Mouse (Mus musculus): ENCODE measurements around the gene Gm42688.

Gene Gm42688

GRCm38 (mm10) chr6:83101316-83101687, at the start of gene Gm42688, which contains the start of gene Ccdc142:
Gene Gm42688 (plus strand): TSS chr6:83101617.
Gene Ccdc142 (plus strand): TSS chr6:83101601.
- peak; percentile 83 to 87 for DNase-seq (ENCODE audit: low spot score in 2 of 2)

- DNase-seq (ENCODE audit: low spot score in 2 of 2): no peak
These were observed 48.1 kb upstream of the Gm42688 start for GRCm38 (mm10) chr6:83053136-83053960.

GRCm38 (mm10) chr6:83054074-83054851, 47.2 kb upstream of the Gm42688 start, which contains the start of gene Aup1:
Gene Aup1 (plus strand): TSS chr6:83054521.
- peak; percentile 96 for DNase-seq (ENCODE audit: low spot score in 2 of 2)

DNA sequence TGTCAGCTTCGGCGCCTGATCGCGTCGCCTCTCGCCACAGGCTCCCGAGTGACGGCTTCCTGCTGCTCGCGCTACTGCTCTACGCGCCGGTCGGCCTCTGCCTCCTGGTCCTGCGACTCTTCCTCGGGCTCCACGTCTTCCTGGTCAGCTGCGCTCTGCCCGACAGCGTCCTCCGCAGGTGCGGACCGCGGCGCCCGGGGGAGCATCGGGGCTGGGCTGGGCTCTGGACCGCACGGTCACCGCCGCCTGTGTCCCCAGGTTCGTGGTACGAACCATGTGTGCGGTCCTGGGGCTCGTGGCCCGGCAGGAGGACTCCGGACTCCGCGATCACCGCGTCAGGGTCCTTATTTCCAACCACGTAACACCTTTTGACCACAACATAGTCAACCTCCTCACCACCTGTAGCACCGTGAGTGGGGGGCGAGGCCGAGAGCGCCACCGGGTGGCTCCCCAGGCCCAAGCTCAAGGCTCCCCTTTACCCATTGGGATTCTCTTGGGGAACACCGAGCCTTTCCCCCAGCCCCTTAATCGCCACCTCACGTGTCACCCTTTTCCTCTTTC, 46.5 kb upstream of the Gm42688 start, which contains the start of gene Htra2:
Htra2 (minus strand) TSS at position 403 of the 561 bp plus-strand sequence.
- DNase-seq (ENCODE audit: low spot score in 2 of 2): peak in 1 of 2 experiments; percentile 47

- DNase-seq (ENCODE audit: low spot score in 2 of 2): no peak
These were observed 43.6 kb upstream of the Gm42688 start, which contains the start of gene Dqx1 for GRCm38 (mm10) chr6:83057790-83058189. Gene Dqx1 (plus strand): TSS chr6:83057844.

GRCm38 (mm10) chr6:83058725-83059124, 42.7 kb upstream of the Gm42688 start:
- no peak for DNase-seq (ENCODE audit: low spot score in 2 of 2)

DNA sequence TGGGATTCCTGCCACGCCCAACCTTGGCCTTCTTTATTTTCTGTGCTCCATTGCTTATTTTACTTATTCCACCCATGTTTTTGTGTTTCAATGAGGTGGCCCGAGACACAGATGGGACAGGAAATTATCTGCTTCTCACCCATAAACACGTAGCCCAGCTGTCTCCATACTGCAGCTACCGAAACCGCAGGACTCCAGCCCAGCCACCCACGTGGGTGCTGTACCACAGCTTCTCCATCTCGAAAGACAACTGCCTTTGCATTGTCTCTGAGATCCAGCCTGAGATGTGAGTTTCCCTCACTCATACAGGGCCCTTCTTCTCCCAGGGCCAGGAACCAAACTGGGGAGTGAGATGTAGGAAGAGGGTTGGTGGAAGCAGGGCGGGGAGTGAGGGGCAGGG, 35.4 kb upstream of the Gm42688 start:
- no peak for DNase-seq (ENCODE audit: low spot score in 2 of 2)

- no peak for DNase-seq (ENCODE audit: low spot score in 2 of 2)
These were observed 35.0 kb upstream of the Gm42688 start for GRCm38 (mm10) chr6:83066441-83066840.

DNA sequence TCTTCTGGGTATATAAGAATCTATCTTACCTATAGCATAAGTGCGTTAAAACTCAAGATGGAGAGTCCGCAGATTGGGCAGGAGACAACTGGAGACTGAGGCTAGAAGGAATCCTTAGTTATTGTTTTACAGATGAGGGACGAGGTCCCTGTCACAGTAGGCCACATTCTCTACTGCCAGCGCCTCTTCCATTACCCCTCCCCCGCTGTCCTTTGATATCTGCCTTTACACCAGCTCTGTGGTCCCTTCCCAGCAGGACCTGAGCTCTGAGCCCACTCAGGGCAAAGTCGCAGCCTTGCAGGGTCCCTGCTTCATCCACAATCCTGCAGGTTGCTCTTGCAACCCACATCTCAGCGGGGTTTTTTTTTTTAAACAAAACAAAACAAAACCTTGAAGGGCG, 33.2 kb upstream of the Gm42688 start:
- no peak for DNase-seq (ENCODE audit: low spot score in 2 of 2)

- no peak for DNase-seq (ENCODE audit: low spot score in 2 of 2)
These were observed 32.5 kb upstream of the Gm42688 start for GRCm38 (mm10) chr6:83068706-83069487.

DNA sequence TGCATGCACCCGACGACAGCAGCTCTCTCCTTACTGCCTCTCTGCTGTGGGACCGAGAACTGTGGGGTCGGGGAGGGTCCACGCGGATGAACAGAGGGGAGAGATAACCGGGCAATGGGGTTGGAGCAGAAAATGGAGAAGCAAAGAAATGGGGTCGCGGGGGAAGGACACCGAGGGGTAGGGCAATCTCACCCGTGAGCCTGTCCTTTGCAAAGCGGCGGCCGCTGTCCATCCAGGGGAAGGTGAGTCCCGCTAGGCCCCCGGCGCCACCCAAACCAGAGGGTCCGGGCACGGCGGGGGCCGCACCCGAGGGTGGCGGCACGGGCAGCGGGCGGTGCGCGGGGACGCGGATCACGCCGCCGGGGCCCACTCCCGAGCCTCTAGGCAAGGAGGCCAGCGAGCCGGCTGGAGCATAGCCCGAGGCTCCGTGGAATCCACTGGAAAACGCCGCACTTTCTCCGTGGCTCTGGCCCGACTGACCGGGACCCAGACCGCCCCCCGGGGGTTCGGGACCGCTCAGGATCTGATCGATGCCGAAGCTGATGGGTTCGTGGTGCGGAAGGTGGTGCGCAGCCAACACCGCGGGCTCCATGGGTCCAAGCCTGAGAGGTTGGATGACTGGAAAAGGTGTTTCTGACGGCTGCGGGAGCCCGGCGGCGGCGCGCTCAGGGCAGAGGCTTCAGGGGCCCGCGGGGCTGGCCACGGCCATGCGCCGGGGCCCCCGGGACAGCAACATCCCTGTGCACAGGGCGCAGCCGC, 31.8 kb upstream of the Gm42688 start:
- no peak for DNase-seq (ENCODE audit: low spot score in 2 of 2)

DNA sequence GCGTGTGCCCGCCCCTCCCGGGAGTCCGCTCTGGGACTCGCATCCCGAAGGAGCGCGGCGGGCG, 31.3 kb upstream of the Gm42688 start, which contains the start of gene Tlx2:
Tlx2 (minus strand) TSS at position 47 of the 64 bp plus-strand sequence.
- DNase-seq (ENCODE audit: low spot score in 2 of 2): no peak

DNA sequence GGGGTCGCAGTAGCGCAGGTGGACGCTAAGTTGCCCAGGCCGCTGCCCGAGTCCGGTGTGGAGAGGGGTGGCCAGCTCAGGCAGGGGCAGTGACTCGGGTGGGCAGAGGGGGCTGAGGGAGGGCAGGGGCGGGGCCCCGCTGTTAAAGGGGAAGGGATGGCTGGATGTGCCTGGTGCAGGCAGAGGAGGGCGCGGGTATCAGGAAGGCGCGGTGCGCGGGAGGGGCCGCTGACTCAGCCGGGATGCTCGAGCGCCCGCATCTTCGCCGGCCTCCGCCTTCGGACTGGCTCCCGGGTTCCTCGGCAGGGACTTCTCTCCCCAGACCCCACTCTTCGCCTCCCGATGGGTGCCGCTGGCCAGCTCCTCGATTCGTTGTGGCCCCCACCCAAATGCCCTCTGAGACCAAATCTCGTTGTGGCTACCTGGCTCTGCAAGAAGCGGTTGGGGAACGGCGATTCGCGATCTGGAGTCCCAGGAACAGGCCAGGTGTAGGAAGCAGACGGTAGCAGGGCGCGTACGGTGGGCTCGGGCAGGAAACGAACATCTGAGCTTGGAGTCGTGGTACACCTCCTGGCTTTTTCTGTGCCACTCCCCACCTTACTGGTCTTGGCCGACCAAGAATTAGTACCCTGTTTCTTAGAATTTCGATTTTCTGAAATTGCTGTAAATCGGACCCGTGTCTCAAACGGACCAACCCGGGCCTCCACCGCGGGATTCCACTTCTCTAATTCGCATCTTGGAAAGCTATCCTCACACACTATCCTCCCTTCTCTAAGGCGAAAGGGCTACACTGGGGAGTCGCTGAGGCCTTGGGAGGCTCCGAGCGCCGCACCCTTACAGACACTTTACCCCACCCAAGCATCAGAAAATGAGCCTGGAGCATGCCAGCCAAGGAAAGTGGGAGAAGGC, 30.9 kb upstream of the Gm42688 start:
- no peak for DNase-seq (ENCODE audit: low spot score in 2 of 2)

DNA sequence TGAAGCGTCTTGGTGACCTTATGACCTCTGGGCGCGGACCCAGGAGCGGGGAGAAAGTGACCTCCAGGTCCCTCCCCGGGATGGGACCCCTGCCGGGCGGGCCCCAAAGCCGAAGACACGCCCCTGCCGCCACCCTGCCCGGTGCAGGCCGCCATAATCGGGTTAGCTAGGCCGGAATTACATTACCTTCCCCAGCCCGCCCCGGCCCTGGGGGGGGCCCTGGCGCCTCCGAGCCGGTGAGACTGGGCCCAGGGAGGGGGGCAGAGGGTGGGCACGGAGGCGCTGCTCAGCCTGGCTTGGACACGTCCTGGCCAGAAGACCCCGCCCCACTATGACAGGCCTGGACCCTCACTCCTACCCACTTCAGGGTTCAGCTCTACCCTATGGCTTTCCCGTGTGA, 30.2 kb upstream of the Gm42688 start:
- DNase-seq (ENCODE audit: low spot score in 2 of 2): no peak

DNA sequence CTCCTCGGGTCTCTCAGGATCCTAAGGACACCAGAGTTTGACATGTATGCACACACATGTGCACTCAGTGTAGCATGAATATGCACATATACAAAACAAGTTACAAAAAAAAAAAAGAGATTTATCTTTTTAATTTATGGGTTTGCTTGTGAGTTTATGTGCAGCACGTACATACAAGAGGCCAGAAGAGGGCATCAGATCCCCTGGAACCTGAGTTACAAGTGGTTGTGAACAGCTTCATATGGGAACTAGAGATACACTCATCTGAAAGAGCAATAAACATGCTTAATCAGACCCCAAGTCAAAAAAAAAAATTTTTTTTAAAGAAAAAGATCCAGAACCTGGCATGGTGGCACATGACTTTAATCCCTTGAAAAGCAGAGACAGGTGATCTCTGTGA, 26.4 kb upstream of the Gm42688 start:
- DNase-seq (ENCODE audit: low spot score in 2 of 2): no peak

- no peak for DNase-seq (ENCODE audit: low spot score in 2 of 2)
These were observed 23.6 kb upstream of the Gm42688 start, which contains the start of gene Pcgf1 for GRCm38 (mm10) chr6:83077630-83078323. Gene Pcgf1 (plus strand): TSS chr6:83077869.

GRCm38 (mm10) chr6:83078324-83078858, 23.0 kb upstream of the Gm42688 start:
- peak; percentile 96 to 99 for DNase-seq (ENCODE audit: low spot score in 2 of 2)

- DNase-seq (ENCODE audit: low spot score in 2 of 2): no peak
These were observed 21.2 kb upstream of the Gm42688 start for GRCm38 (mm10) chr6:83080210-83080609.

GRCm38 (mm10) chr6:83083497-83083896, 17.9 kb upstream of the Gm42688 start:
- DNase-seq (ENCODE audit: low spot score in 2 of 2): no peak
